Mouse (Mus musculus) frontal cortex, postnatal 14 days (tissue): ENCODE results near the gene Rsf1.

Experiments
- DNase-seq, 2 experiments: peaks; one replicate each; pipeline ENCODE4 v3.0.0; 2022; ENCODE audit warnings: low spot score in 2 of 2

Rsf1 gene

GRCm38 (mm10) chr7:97631290-97631689 lies 51.6 kb downstream of the Rsf1 start:
- DNase-seq: no peak

GRCm38 (mm10) chr7:97632897-97633296 lies 53.2 kb downstream of the Rsf1 start:
- DNase-seq: no peak

- no peak for DNase-seq
Observed at GRCm38 (mm10) chr7:97645060-97645459, 65.4 kb downstream of the Rsf1 start.

GRCm38 (mm10) chr7:97647656-97648055 lies 68.0 kb downstream of the Rsf1 start:
- no peak for DNase-seq

GRCm38 (mm10) chr7:97650729-97651128 lies 71.0 kb downstream of the Rsf1 start:
- DNase-seq: no peak

- DNase-seq: no peak
Observed at GRCm38 (mm10) chr7:97656144-97656543, 76.5 kb downstream of the Rsf1 start.

- no peak for DNase-seq
Observed at GRCm38 (mm10) chr7:97661634-97662033, 81.9 kb downstream of the Rsf1 start.

- no peak for DNase-seq
Observed at GRCm38 (mm10) chr7:97679239-97679638, 99.5 kb downstream of the Rsf1 start.

- DNase-seq: no peak
Observed at GRCm38 (mm10) chr7:97687831-97688230, 108.1 kb downstream of the Rsf1 start.

- no peak for DNase-seq
Observed at GRCm38 (mm10) chr7:97695441-97695840, 115.8 kb downstream of the Rsf1 start.

- no peak for DNase-seq
Observed at GRCm38 (mm10) chr7:97696133-97696505, 116.4 kb downstream of the Rsf1 start.

- DNase-seq: peak; percentile 88 to 91
Observed at GRCm38 (mm10) chr7:97696506-97697254, 117.0 kb downstream of the Rsf1 start, which contains the start of gene Clns1a. Gene Clns1a (plus strand): TSS chr7:97696634.

GRCm38 (mm10) chr7:97700173-97700572 lies 120.5 kb downstream of the Rsf1 start:
- no peak for DNase-seq

- no peak for DNase-seq
Observed at GRCm38 (mm10) chr7:97701106-97701505, 121.4 kb downstream of the Rsf1 start.

- DNase-seq: no peak
Observed at GRCm38 (mm10) chr7:97707123-97707522, 127.4 kb downstream of the Rsf1 start.

- no peak for DNase-seq
Observed at GRCm38 (mm10) chr7:97707809-97708208, 128.1 kb downstream of the Rsf1 start.

GRCm38 (mm10) chr7:97709204-97709603 lies 129.5 kb downstream of the Rsf1 start:
- no peak for DNase-seq

GRCm38 (mm10) chr7:97714651-97715050 lies 135.0 kb downstream of the Rsf1 start:
- DNase-seq: no peak

- DNase-seq: no peak
Observed at GRCm38 (mm10) chr7:97717326-97717725, 137.6 kb downstream of the Rsf1 start.

- DNase-seq: no peak
Observed at GRCm38 (mm10) chr7:97719078-97719477, 139.4 kb downstream of the Rsf1 start.

- no peak for DNase-seq
Observed at GRCm38 (mm10) chr7:97720109-97720508, 140.4 kb downstream of the Rsf1 start.

- no peak for DNase-seq
Observed at GRCm38 (mm10) chr7:97722278-97722918, 142.7 kb downstream of the Rsf1 start.
